Comparison of ENCODE assay signal across 8 mouse cellular contexts in the genomic region with DNA sequence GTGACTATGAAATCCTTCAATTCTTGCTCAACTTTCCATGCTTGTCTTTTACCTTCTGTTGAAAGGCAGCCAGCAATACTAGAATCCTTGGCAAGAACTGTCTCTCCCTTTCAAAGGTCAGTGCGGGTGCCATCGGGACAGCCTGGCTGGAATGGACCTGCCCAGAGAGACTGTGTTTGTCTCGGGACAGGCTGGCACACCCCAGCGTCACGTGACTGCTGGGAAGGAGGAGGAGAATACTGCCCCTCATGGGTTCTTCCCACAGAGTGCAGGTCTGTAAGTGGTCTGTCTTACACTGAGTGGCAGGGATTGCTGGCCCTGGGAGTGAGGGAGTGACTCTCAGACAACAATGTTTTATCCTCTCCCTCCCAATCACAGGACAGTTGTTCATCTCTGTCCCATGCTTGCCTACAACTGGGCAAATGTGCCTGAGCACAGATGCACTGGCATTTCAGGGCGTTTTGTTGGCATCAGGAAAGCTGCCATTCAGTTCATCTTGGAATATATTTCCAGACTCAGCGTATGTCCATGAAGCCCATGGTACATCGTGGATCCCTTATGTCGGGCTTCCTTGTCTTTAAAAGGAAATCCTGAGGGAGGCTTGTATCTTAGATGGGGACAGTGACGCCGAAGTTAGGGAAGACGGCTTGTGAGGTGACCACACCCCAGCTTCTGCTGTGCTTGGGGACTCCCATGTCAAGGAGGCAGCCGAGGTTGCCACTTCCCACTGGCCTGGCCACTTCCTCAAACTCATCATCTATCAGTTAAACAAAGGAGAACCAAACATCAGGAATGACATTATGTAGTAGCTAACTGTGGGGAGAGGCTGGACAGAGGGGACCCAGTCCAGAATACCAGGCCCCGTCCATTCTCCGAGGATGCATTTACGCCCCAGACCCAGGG.
A peak's percentile ranks its signal among the peaks of the same experiment; 100 is the strongest.
DNase-seq lines count a peak whose midpoint lies in the region; ATAC-seq and TF ChIP-seq lines count a peak whose summit lies in the region.

No protein-coding gene starts in this region.

- no peaks in the 10 kb centered on the region for H3K9me3 ChIP-seq in hindbrain, embryonic 14.5 days (ENCODE audit: control insufficient read depth, low read length)
- H3K9me3 ChIP-seq in hindbrain, embryonic 11.5 days (ENCODE audit: control insufficient read depth, low read length), result no peaks in the 10 kb centered on the region; the same call in 1 of the 2 replicates
- H3K9me3 ChIP-seq in kidney, postnatal 0 days (replicated peaks; ENCODE audit: low read length), result no peaks in the 10 kb centered on the region
- H3K9me3 ChIP-seq in neural tube, embryonic 14.5 days (ENCODE audit: control insufficient read depth, low read length), result no peaks in the 10 kb centered on the region

- no peak overlapping the region for H3K4me2 ChIP-seq in hindbrain, embryonic 14.5 days (replicated peaks)
- no peak overlapping the region for H3K4me2 ChIP-seq in hindbrain, embryonic 11.5 days (replicated peaks; ENCODE audit: low read depth, low read length)
- no peak overlapping the region for H3K4me2 ChIP-seq in kidney, postnatal 0 days (ENCODE audit: low read length)
- H3K4me2 ChIP-seq in neural tube, embryonic 14.5 days (ENCODE audit: low read depth, low read length), result no peak overlapping the region

- WGBS in hindbrain, embryonic 14.5 days, result 84% methylated on average over 16 of the region's 16 CpGs
- WGBS in hindbrain, embryonic 11.5 days, result 88% methylated on average over 16 of the region's 16 CpGs
- 83% methylated on average over 16 of the region's 16 CpGs for WGBS in kidney, postnatal 0 days
- WGBS in neural tube, embryonic 14.5 days, result 92% methylated on average over 16 of the region's 16 CpGs

- H3K4me1 ChIP-seq in hindbrain, embryonic 14.5 days (replicated peaks; ENCODE audit: control insufficient read depth, insufficient read depth, low read length), result no peaks in the 10 kb centered on the region
- no peaks in the 10 kb centered on the region for H3K4me1 ChIP-seq in hindbrain, embryonic 11.5 days (replicated peaks; ENCODE audit: control insufficient read depth, insufficient read depth, low read length)
- H3K4me1 ChIP-seq in kidney, postnatal 0 days (replicated peaks; ENCODE audit: insufficient read depth, low read length), result no peaks in the 10 kb centered on the region
- H3K4me1 ChIP-seq in neural tube, embryonic 14.5 days (ENCODE audit: control insufficient read depth, insufficient read depth, low read length), result no peaks in the 10 kb centered on the region

- H3K27ac ChIP-seq in hindbrain, embryonic 14.5 days, result no peak overlapping the region
- no peak overlapping the region for H3K27ac ChIP-seq in hindbrain, embryonic 11.5 days (ENCODE audit: low read depth, low read length)
- H3K27ac ChIP-seq in kidney, postnatal 0 days, result no peak overlapping the region
- no peak overlapping the region for H3K27ac ChIP-seq in neural tube, embryonic 14.5 days (ENCODE audit: low read depth, low read length)

- ATAC-seq in hindbrain, embryonic 14.5 days (ENCODE audit: low FRiP score), result 0 out of 2 replicates have a peak, but pooled peaks have one; percentile 70
- no peak for ATAC-seq in hindbrain, embryonic 11.5 days (ENCODE audit: low FRiP score)
- peak; percentile 78 for ATAC-seq in kidney, postnatal 0 days (replicated peaks; ENCODE audit: low FRiP score, low read depth)
- ATAC-seq in neural tube, embryonic 14.5 days (ENCODE audit: low read depth), result peak; percentile 54; the same call in 1 of the 2 replicates

- no peak overlapping the region for H3K4me3 ChIP-seq in hindbrain, embryonic 14.5 days (replicated peaks; ENCODE audit: low read length)
- no peak overlapping the region for H3K4me3 ChIP-seq in hindbrain, embryonic 11.5 days (ENCODE audit: low read depth, low read length)
- no peak overlapping the region for H3K4me3 ChIP-seq in kidney, postnatal 0 days (replicated peaks; ENCODE audit: low read depth, low read length)
- no peak overlapping the region for H3K4me3 ChIP-seq in neural tube, embryonic 14.5 days (ENCODE audit: low read depth, low read length)

- no peaks in the 10 kb centered on the region for H3K36me3 ChIP-seq in hindbrain, embryonic 14.5 days (replicated peaks; ENCODE audit: control insufficient read depth, insufficient read depth)
- no peaks in the 10 kb centered on the region for H3K36me3 ChIP-seq in hindbrain, embryonic 11.5 days (ENCODE audit: control insufficient read depth, insufficient read depth, low read length)
- H3K36me3 ChIP-seq in kidney, postnatal 0 days (ENCODE audit: insufficient read depth, low read length), result no peaks in the 10 kb centered on the region
- H3K36me3 ChIP-seq in neural tube, embryonic 14.5 days (ENCODE audit: control insufficient read depth, insufficient read depth, low read length), result no peaks in the 10 kb centered on the region

- peak; percentile 10; the same call in 1 of the 2 replicates for TF ChIP-seq CTCF in kidney, postnatal 0 days (IDR thresholded peaks at IDR 0.05; ENCODE audit: low read depth)

- no peak for DNase-seq in hindbrain, embryonic 14.5 days (ENCODE audit: low spot score)
- no peak for DNase-seq in hindbrain, embryonic 11.5 days (ENCODE audit: low spot score)
- peak; percentile 75 for DNase-seq in adrenal gland, adult 8-10 months
- peak; percentile 52 for DNase-seq in gastrocnemius, postnatal 10 days
- DNase-seq in kidney, postnatal 0 days (ENCODE audit: low spot score), result no peak
- DNase-seq in left cerebral cortex, adult 9 months (ENCODE audit: low spot score in 2 of 2), result no peak
- no peak for DNase-seq in B cell, adult 2 months

- no peaks in the 10 kb centered on the region for H3K27me3 ChIP-seq in hindbrain, embryonic 14.5 days (ENCODE audit: control insufficient read depth, insufficient read depth, low read length)
- no peaks in the 10 kb centered on the region for H3K27me3 ChIP-seq in hindbrain, embryonic 11.5 days (ENCODE audit: control insufficient read depth, insufficient read depth, low read length)
- no peaks in the 10 kb centered on the region for H3K27me3 ChIP-seq in kidney, postnatal 0 days (ENCODE audit: insufficient read depth, low read length)
- H3K27me3 ChIP-seq in neural tube, embryonic 14.5 days (ENCODE audit: control insufficient read depth, insufficient read depth, low read length), result no peaks in the 10 kb centered on the region

- no peak overlapping the region for H3K9ac ChIP-seq in hindbrain, embryonic 14.5 days
- no peak overlapping the region for H3K9ac ChIP-seq in hindbrain, embryonic 11.5 days (ENCODE audit: low read depth, low read length)
- no peak overlapping the region for H3K9ac ChIP-seq in kidney, postnatal 0 days (ENCODE audit: low read depth, low read length)
- H3K9ac ChIP-seq in neural tube, embryonic 14.5 days (replicated peaks; ENCODE audit: low read depth, low read length), result no peak overlapping the region

Comparison
In these comparisons a context has a peak if more than half of its experiments do, and no peak if none do; other contexts are left out.
1. DNase-seq: peak in adrenal gland, adult 8-10 months (single experiment) and gastrocnemius, postnatal 10 days (single experiment); none in hindbrain, embryonic 14.5 days (single experiment), hindbrain, embryonic 11.5 days (single experiment), kidney, postnatal 0 days (single experiment), left cerebral cortex, adult 9 months (0 of 2) and B cell, adult 2 months (0 of 2).